Mouse (Mus musculus) heart, postnatal 10 days (tissue): ENCODE data around the gene Pcnx4. TPM values are rescaled to one million over a fixed set of nuclear protein-coding genes. Genes with fewer than 3 reads are reported as not detected.
"Not testable (repeated sequence)": the region's sequence is repeated elsewhere in the genome, so short reads cannot be mapped to it uniquely, and the experiment has no call there.

Experiments
- DNase-seq, 2 experiments: peaks; one replicate each; pipeline ENCODE4 v3.0.0; 2021
- intact Hi-C: fragments of 180-260 bp; cut with DNase I; formaldehyde crosslinking; loops from one replicate; pipeline ENCODE4 v1.15.1; 2025
- total RNA-seq, 2 experiments: library from RNA; stranded (reverse); gene quantifications; 2 replicates each; pipeline ENCODE4 v1.2.3; 2021

Gene Pcnx4
- total RNA-seq, 2 experiments from 2014 or later = 3.5 to 3.9 TPM

- intact Hi-C loops = no loop called here
- DNase-seq = no peak
These were observed 56.8 kb downstream of the Pcnx4 start for GRCm38 (mm10) chr12:72592991-72593390.

GRCm38 (mm10) chr12:72594001-72594400 lies 57.8 kb downstream of the Pcnx4 start:
- intact Hi-C loops = no loop called here
- no peak for DNase-seq

GRCm38 (mm10) chr12:72598731-72599130 lies 62.5 kb downstream of the Pcnx4 start:
- intact Hi-C loops, DNase-seq: not testable (repeated sequence)

GRCm38 (mm10) chr12:72612053-72612452 lies 75.9 kb downstream of the Pcnx4 start:
- intact Hi-C loops = no loop called here
- DNase-seq = no peak

GRCm38 (mm10) chr12:72620856-72621255 lies 84.7 kb downstream of the Pcnx4 start:
- intact Hi-C loops = no loop called here
- DNase-seq = no peak

GRCm38 (mm10) chr12:72621441-72621840 lies 85.3 kb downstream of the Pcnx4 start:
- DNase-seq = no peak
- intact Hi-C loops = no loop called here

GRCm38 (mm10) chr12:72622853-72623496 lies 86.8 kb downstream of the Pcnx4 start:
- no peak for DNase-seq
- intact Hi-C loops = no loop called here

GRCm38 (mm10) chr12:72628751-72629150 lies 92.6 kb downstream of the Pcnx4 start:
- DNase-seq = no peak
- intact Hi-C loops = no loop called here

Other genes starting within 250 kb of the Pcnx4 start
- 10 to 100 TPM; 12.4 TPM for gene Rtn1, start 127.3 kb upstream of the Pcnx4 start, total RNA-seq
- under 1 TPM; 0.41 to 0.47 TPM for gene Lrrc9, start 94.5 kb upstream of the Pcnx4 start, total RNA-seq
- not detected for gene Gm4756, start 113.3 kb downstream of the Pcnx4 start, total RNA-seq
- 100 to 1,000 TPM; 122 to 137 TPM for gene Dhrs7, start 128.5 kb downstream of the Pcnx4 start, total RNA-seq
- 100 to 1,000 TPM; 228 to 234 TPM for gene Ppm1a, start 221.1 kb downstream of the Pcnx4 start, total RNA-seq